Mouse (Mus musculus): ENCODE results near the gene Epor. TPM values are rescaled to one million over a fixed set of nuclear protein-coding genes. Genes with fewer than 3 reads are reported as not detected.

The Epor gene
- polyA plus RNA-seq, 1 experiment, result 152 TPM

GRCm38 (mm10) chr9:21996178-21996867, 33.0 kb upstream of the Epor start:
- no peak overlapping the region for H3K4me3 ChIP-seq (replicated peaks; ENCODE audit: control insufficient read depth, low read depth, low read length)
- TF ChIP-seq POLR2A (IDR thresholded peaks at IDR 0.05; ENCODE audit: borderline replicate concordance, control insufficient read depth, low read depth, low read length), result no peak
- TF ChIP-seq CTCF (IDR thresholded peaks at IDR 0.05; ENCODE audit: control insufficient read depth, insufficient read depth, low read length), result no peak
- WGBS, result 77% methylated on average over 3 of the region's 3 CpGs
- H3K27ac ChIP-seq (ENCODE audit: control insufficient read depth, insufficient read depth, low read depth, low read length, poor library complexity), result no peak overlapping the region
- no peaks in the 10 kb centered on the region for H3K4me1 ChIP-seq (ENCODE audit: control insufficient read depth, insufficient read depth, low read length)

GRCm38 (mm10) chr9:21992227-21992626, 28.9 kb upstream of the Epor start:
- Histone ChIP-seq H3K27ac (ENCODE audit: control insufficient read depth, insufficient read depth, low read depth, low read length, poor library complexity) (no peak overlapping the region), H3K4me1 (ENCODE audit: control insufficient read depth, insufficient read depth, low read length) (no peaks in the 10 kb centered on the region), H3K4me3 (replicated peaks; ENCODE audit: control insufficient read depth, low read depth, low read length) (no peak overlapping the region)
- 83% methylated on average over 4 of the region's 4 CpGs for WGBS
- TF ChIP-seq POLR2A (IDR thresholded peaks at IDR 0.05; ENCODE audit: borderline replicate concordance, control insufficient read depth, low read depth, low read length), result no peak

- Histone ChIP-seq H3K4me3 (replicated peaks; ENCODE audit: control insufficient read depth, low read depth, low read length) (no peak within 1 kb of the TSS), H3K27ac (ENCODE audit: control insufficient read depth, insufficient read depth, low read depth, low read length, poor library complexity) (no peak within 1 kb of the TSS), H3K4me1 (ENCODE audit: control insufficient read depth, insufficient read depth, low read length) (no peaks in the 10 kb centered on the region)
- WGBS, result 3% methylated on average over 42 of the region's 42 CpGs
- TF ChIP-seq POLR2A (IDR thresholded peaks at IDR 0.05; ENCODE audit: borderline replicate concordance, control insufficient read depth, low read depth, low read length), result no peak
- TF ChIP-seq CTCF (IDR thresholded peaks at IDR 0.05; ENCODE audit: control insufficient read depth, insufficient read depth, low read length), result no peak
These were observed 26.2 kb upstream of the Epor start, which contains the start of gene Rgl3 for GRCm38 (mm10) chr9:21989230-21990110. Rgl3 (minus strand) TSS chr9:21989446.

- Histone ChIP-seq H3K4me3 (replicated peaks; ENCODE audit: control insufficient read depth, low read depth, low read length) (no peak overlapping the region), H3K4me1 (ENCODE audit: control insufficient read depth, insufficient read depth, low read length) (no peaks in the 10 kb centered on the region), H3K27ac (ENCODE audit: control insufficient read depth, insufficient read depth, low read depth, low read length, poor library complexity) (no peak overlapping the region)
- WGBS, result 3% methylated on average over 32 of the region's 32 CpGs
- no peak for TF ChIP-seq CTCF (IDR thresholded peaks at IDR 0.05; ENCODE audit: control insufficient read depth, insufficient read depth, low read length)
- no peak for TF ChIP-seq POLR2A (IDR thresholded peaks at IDR 0.05; ENCODE audit: borderline replicate concordance, control insufficient read depth, low read depth, low read length)
These were observed 25.3 kb upstream of the Epor start for GRCm38 (mm10) chr9:21988421-21989101.

GRCm38 (mm10) chr9:21987592-21988342, 24.5 kb upstream of the Epor start:
- Histone ChIP-seq H3K27ac (ENCODE audit: control insufficient read depth, insufficient read depth, low read depth, low read length, poor library complexity) (no peak overlapping the region), H3K4me1 (ENCODE audit: control insufficient read depth, insufficient read depth, low read length) (no peaks in the 10 kb centered on the region), H3K4me3 (replicated peaks; ENCODE audit: control insufficient read depth, low read depth, low read length) (no peak overlapping the region)
- TF ChIP-seq CTCF (IDR thresholded peaks at IDR 0.05; ENCODE audit: control insufficient read depth, insufficient read depth, low read length) (no peak), POLR2A (IDR thresholded peaks at IDR 0.05; ENCODE audit: borderline replicate concordance, control insufficient read depth, low read depth, low read length) (no peak)
- WGBS, result 13% methylated on average over 36 of the region's 36 CpGs

GRCm38 (mm10) chr9:21983911-21984310, 20.6 kb upstream of the Epor start:
- no peak overlapping the region for H3K27ac ChIP-seq (ENCODE audit: control insufficient read depth, insufficient read depth, low read depth, low read length, poor library complexity)
- 65% methylated on average over 3 of the region's 3 CpGs for WGBS

GRCm38 (mm10) chr9:21978398-21979128, 15.3 kb upstream of the Epor start:
- H3K4me1 ChIP-seq (ENCODE audit: control insufficient read depth, insufficient read depth, low read length), result no peaks in the 10 kb centered on the region
- no peak overlapping the region for H3K4me3 ChIP-seq (replicated peaks; ENCODE audit: control insufficient read depth, low read depth, low read length)
- TF ChIP-seq CTCF (IDR thresholded peaks at IDR 0.05; ENCODE audit: control insufficient read depth, insufficient read depth, low read length) (no peak), POLR2A (IDR thresholded peaks at IDR 0.05; ENCODE audit: borderline replicate concordance, control insufficient read depth, low read depth, low read length) (no peak)
- no peak overlapping the region for H3K27ac ChIP-seq (ENCODE audit: control insufficient read depth, insufficient read depth, low read depth, low read length, poor library complexity)
- 86% methylated on average over 4 of the region's 4 CpGs for WGBS

More at GRCm38 (mm10) chr9:21983911-21984310, 20.6 kb upstream of the Epor start:
- TF ChIP-seq POLR2A (IDR thresholded peaks at IDR 0.05; ENCODE audit: borderline replicate concordance, control insufficient read depth, low read depth, low read length), result no peak
- no peak for TF ChIP-seq CTCF (IDR thresholded peaks at IDR 0.05; ENCODE audit: control insufficient read depth, insufficient read depth, low read length)
- no peaks in the 10 kb centered on the region for H3K4me1 ChIP-seq (ENCODE audit: control insufficient read depth, insufficient read depth, low read length)
- H3K4me3 ChIP-seq (replicated peaks; ENCODE audit: control insufficient read depth, low read depth, low read length), result no peak overlapping the region
